Mouse (Mus musculus): ENCODE data around the gene Rdh11. TPM values are rescaled to one million over a fixed set of nuclear protein-coding genes. Genes with fewer than 3 reads are reported as not detected.
A peak's percentile ranks its signal among the peaks of the same experiment; 100 is the strongest.
"Not testable (repeated sequence)": the region's sequence is repeated elsewhere in the genome, so short reads cannot be mapped to it uniquely, and the experiment has no call there.

Rdh11 gene
- polyA plus RNA-seq, 1 experiment from 2014 or later: 27.2 TPM

DNA sequence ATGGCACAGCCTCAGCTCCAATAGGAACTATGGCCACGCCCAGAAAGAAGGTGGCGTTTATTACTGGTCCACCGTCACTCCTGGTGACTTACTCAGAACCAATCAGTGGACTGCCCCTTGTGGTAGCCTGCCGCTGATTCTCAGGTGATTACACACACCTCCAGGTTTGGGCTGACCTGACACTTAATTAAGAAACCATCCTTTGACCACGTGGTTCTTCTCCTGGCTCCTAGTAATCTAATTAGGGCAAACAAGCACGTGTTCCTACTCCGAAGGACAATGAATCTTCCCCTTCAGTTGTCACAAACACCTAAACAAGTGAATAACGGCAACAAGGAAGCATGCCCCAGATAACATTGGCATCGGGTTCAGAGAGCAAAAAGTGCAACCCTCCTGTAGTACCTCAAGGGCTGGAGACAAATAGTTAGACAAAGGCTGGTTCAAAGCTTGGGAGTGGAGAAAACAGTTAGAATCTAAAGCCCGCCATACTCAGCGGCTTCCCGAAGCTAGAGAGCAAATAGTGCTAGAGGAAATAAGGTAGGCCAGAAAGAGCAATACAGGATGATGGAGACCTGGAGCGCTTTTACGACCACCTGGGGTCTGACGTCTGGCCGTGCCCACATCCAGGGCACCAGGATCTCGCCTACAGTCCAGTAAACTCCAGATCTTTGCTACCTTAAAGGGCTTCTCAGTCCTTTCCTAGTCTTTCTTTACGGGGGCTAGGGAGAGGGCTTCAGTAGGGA is 991 bp downstream of the Rdh11 start:
- H3K4me3 ChIP-seq (ENCODE audit: low read length): peak overlapping the region; percentile 65
- peak overlapping the region; percentile 62 for H3K4me2 ChIP-seq (replicated peaks; ENCODE audit: low read depth, low read length)
- H3K36me3 ChIP-seq (ENCODE audit: control insufficient read depth, insufficient read depth, low read length): peaks cover 24% of the 10 kb centered on the region; the same call in 1 of the 2 replicates
- peak overlapping the region; percentile 64 for H3K9ac ChIP-seq (ENCODE audit: low read depth, low read length)
- peak; percentile 92 for ATAC-seq (ENCODE audit: low FRiP score, low TSS enrichment)
- no peaks in the 10 kb centered on the region for H3K9me3 ChIP-seq (ENCODE audit: control insufficient read depth, low read length)
- peaks cover 5% of the 10 kb centered on the region; the same call in 1 of the 2 replicates for H3K4me1 ChIP-seq (ENCODE audit: control insufficient read depth, insufficient read depth, low read length)
- 0 out of 2 replicates have a peak overlapping the region, but pooled peaks have one; percentile 18 for H3K27ac ChIP-seq (ENCODE audit: low read depth, low read length)
- WGBS: under 1% methylated on average over 18 of the region's 18 CpGs
- no peaks in the 10 kb centered on the region for H3K27me3 ChIP-seq (ENCODE audit: control insufficient read depth, insufficient read depth, low read length)

DNA sequence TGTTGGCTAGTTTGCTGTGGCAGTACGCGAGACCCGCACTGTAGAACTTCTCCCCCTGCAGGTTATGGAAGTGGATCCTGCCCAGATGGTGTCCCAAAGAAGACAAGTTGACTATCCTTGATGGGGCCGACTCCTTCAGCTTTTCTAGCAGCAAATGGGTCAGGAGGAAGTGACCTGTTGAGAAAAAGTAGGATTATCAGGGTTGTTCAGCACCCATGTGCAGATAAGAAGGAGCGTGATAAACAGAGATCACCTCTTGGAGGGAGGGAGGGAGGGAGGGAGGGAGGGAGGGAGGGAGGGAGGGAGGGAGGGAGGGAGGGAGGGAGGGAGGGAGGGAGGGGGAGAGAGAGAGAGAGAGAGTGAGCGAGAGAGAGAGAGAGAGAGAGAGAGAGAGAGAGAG is 6.9 kb downstream of the Rdh11 start:
- H3K9me3 ChIP-seq (ENCODE audit: control insufficient read depth, low read length); H3K4me2 ChIP-seq (replicated peaks; ENCODE audit: low read depth, low read length); H3K9ac ChIP-seq (ENCODE audit: low read depth, low read length); H3K27me3 ChIP-seq (ENCODE audit: control insufficient read depth, insufficient read depth, low read length); H3K4me1 ChIP-seq (ENCODE audit: control insufficient read depth, insufficient read depth, low read length); ATAC-seq (ENCODE audit: low FRiP score, low TSS enrichment); H3K4me3 ChIP-seq (ENCODE audit: low read length); H3K27ac ChIP-seq (ENCODE audit: low read depth, low read length): not testable (repeated sequence)
- 88% methylated on average over 5 of the region's 6 CpGs for WGBS
- H3K36me3 ChIP-seq (ENCODE audit: control insufficient read depth, insufficient read depth, low read length): peaks cover 64% of the 10 kb centered on the region

DNA sequence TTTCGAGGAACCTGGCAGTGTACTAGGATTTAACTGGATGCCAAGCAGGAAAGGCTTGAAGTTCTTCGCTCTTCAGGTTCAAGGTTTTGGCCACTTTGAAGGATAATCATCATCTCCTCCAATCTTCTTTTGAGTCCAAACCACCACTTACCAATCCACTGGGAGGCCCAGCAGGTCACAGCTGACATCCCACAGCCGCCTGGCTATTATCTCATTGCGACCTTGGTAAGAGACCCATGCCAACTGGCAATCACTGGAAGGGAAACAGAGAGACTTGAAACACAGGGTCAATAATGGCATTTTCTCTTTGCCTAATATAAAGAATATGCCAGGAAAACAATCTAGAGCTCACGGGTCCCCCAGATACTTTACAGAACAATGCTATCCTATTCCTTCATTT is 16.1 kb downstream of the Rdh11 start:
- no peak overlapping the region for H3K27ac ChIP-seq (ENCODE audit: low read depth, low read length)
- H3K4me2 ChIP-seq (replicated peaks; ENCODE audit: low read depth, low read length): no peak overlapping the region
- no peak overlapping the region for H3K4me3 ChIP-seq (ENCODE audit: low read length)
- H3K27me3 ChIP-seq (ENCODE audit: control insufficient read depth, insufficient read depth, low read length): no peaks in the 10 kb centered on the region
- no peak overlapping the region for H3K9ac ChIP-seq (ENCODE audit: low read depth, low read length)
- WGBS: 92% methylated on average over 5 of the region's 5 CpGs
- H3K36me3 ChIP-seq (ENCODE audit: control insufficient read depth, insufficient read depth, low read length): peaks cover 30% of the 10 kb centered on the region
- no peak for ATAC-seq (ENCODE audit: low FRiP score, low TSS enrichment)
- H3K9me3 ChIP-seq (ENCODE audit: control insufficient read depth, low read length): no peaks in the 10 kb centered on the region
- no peaks in the 10 kb centered on the region; the same call in 1 of the 2 replicates for H3K4me1 ChIP-seq (ENCODE audit: control insufficient read depth, insufficient read depth, low read length)

DNA sequence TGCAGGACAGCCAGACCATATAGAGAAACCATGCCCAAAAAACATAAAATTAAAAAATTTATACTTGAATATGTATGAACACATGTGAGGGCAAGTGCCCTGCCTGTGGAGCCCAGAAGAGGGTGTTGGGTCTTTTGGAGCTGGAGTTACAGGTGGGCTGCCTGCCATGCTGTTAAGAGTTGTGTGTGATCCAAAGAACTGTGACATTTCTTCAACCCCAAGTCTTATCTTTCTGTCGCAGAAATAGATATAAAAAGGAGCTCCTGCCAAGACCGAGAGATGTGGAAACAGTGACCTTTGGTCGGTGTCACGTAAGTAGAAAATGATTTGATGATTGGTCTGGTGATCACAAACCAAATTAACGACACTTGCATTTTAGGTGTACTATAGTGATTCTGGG is 18.4 kb downstream of the Rdh11 start:
- no peaks in the 10 kb centered on the region; the same call in 1 of the 2 replicates for H3K4me1 ChIP-seq (ENCODE audit: control insufficient read depth, insufficient read depth, low read length)
- H3K27ac ChIP-seq (ENCODE audit: low read depth, low read length): no peak overlapping the region
- H3K9me3 ChIP-seq (ENCODE audit: control insufficient read depth, low read length): no peaks in the 10 kb centered on the region
- no peak overlapping the region for H3K9ac ChIP-seq (ENCODE audit: low read depth, low read length)
- ATAC-seq (ENCODE audit: low FRiP score, low TSS enrichment): no peak
- no peak overlapping the region for H3K4me3 ChIP-seq (ENCODE audit: low read length)
- peaks cover 25% of the 10 kb centered on the region for H3K36me3 ChIP-seq (ENCODE audit: control insufficient read depth, insufficient read depth, low read length)
- WGBS: 85% methylated on average over 5 of the region's 5 CpGs
- no peak overlapping the region for H3K4me2 ChIP-seq (replicated peaks; ENCODE audit: low read depth, low read length)
- H3K27me3 ChIP-seq (ENCODE audit: control insufficient read depth, insufficient read depth, low read length): no peaks in the 10 kb centered on the region

DNA sequence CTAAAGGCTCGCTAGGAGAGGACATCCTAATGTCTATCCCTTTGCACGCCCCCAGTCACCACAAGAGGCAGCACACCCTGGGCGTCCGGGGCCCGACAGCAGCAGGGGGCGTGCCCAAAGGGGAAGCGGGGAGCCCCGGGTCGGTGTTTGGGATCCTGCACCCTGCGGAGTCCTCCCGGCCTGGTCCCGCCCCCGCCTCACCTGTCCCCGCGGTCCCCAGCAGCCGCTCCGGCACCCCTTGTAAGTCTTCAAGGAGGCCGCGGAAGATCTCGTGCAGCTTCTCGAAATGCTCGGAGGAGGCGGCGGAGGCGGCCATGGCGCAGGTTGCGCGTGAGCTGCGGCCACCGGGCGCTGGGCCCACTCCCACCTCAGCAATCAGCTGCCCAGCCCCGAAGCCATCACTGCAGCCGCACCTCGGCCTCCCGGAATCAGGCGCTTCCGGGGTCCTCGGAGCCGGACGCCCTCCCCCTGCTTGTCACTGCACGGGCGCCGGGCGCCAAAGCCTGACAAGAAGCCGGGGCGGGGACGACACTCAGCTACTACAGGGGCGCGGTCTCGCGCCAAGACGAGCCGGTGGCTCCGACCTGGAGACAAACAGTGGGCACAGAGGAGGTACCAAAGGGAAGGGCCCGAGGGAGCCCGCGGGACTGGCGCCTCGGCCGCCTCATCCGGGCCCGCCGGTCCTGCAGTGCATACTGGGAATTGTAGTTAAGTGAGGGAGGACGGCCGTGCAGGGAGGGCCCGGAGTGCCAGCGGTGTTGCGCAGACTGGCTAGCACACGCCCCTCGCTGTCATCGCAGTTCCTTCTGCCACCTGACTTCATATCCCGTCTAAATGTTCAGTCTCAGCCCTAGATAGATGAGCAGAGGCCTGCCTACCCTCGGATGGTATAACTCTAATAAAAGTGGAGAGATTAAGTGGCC is 19.8 kb downstream of the Rdh11 start, which contains the start of gene Vti1b:
Vti1b (minus strand) TSS at position 649 of the 923 bp plus-strand sequence.
- H3K4me2 ChIP-seq (replicated peaks; ENCODE audit: low read depth, low read length): peak within 1 kb of the TSS; percentile 44
- peak within 1 kb of the TSS; percentile 76 for H3K9ac ChIP-seq (ENCODE audit: low read depth, low read length)
- ATAC-seq (ENCODE audit: low FRiP score, low TSS enrichment): peak; percentile 97
- no peaks in the 10 kb centered on the region for H3K27me3 ChIP-seq (ENCODE audit: control insufficient read depth, insufficient read depth, low read length)
- WGBS: under 1% methylated on average over 73 of the region's 73 CpGs
- peak within 1 kb of the TSS; percentile 90 for H3K27ac ChIP-seq (ENCODE audit: low read depth, low read length)
- H3K9me3 ChIP-seq (ENCODE audit: control insufficient read depth, low read length): no peaks in the 10 kb centered on the region
- no peaks in the 10 kb centered on the region; the same call in 1 of the 2 replicates for H3K4me1 ChIP-seq (ENCODE audit: control insufficient read depth, insufficient read depth, low read length)
- H3K36me3 ChIP-seq (ENCODE audit: control insufficient read depth, insufficient read depth, low read length): peaks cover 19% of the 10 kb centered on the region
- peak within 1 kb of the TSS; percentile 81 for H3K4me3 ChIP-seq (ENCODE audit: low read length)

DNA sequence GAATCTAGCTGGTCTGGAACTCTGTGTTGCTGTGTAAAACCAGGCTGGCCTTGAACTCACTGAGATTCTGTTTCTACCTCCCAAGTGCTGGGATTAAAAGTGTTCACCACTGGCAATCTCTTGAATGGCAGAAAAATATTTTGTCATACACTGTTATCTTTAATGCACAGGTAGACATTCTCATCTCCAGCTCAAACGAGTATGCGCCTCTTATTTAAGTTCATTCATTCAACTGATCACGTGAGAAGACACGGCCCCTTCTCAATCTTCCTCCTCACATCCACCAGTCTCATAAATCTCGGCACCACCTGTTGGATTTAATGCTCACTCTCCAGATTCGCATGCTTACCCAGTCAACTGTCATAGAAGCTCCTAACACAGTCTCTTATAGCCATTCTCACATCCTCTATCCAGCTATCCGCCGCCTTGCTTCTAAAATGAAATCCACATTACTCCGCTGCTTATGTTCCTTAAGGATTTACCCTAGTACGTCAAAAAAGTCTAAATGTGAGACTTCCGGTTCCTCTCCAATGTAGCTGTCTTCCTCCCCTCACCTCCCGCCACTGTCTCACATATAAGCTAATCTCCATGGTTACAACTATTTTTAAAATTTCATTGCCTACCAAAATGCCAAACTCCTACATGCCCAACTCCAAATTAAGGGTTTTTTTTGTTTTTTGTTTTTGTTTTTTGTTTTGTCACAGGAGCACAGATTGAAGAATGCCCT is 20.7 kb downstream of the Rdh11 start:
- Histone ChIP-seq H3K9ac (ENCODE audit: low read depth, low read length) (no peak overlapping the region; the same call in 1 of the 2 replicates), H3K27me3 (ENCODE audit: control insufficient read depth, insufficient read depth, low read length) (no peaks in the 10 kb centered on the region), H3K4me3 (ENCODE audit: low read length) (peak overlapping the region; percentile 81), H3K9me3 (ENCODE audit: control insufficient read depth, low read length) (no peaks in the 10 kb centered on the region), H3K27ac (ENCODE audit: low read depth, low read length) (no peak overlapping the region), H3K36me3 (ENCODE audit: control insufficient read depth, insufficient read depth, low read length) (peaks cover 15% of the 10 kb centered on the region), H3K4me1 (ENCODE audit: control insufficient read depth, insufficient read depth, low read length) (no peaks in the 10 kb centered on the region; the same call in 1 of the 2 replicates), H3K4me2 (replicated peaks; ENCODE audit: low read depth, low read length) (peak overlapping the region; percentile 44)
- WGBS: 31% methylated on average over 12 of the region's 12 CpGs
- ATAC-seq (ENCODE audit: low FRiP score, low TSS enrichment): no peak

DNA sequence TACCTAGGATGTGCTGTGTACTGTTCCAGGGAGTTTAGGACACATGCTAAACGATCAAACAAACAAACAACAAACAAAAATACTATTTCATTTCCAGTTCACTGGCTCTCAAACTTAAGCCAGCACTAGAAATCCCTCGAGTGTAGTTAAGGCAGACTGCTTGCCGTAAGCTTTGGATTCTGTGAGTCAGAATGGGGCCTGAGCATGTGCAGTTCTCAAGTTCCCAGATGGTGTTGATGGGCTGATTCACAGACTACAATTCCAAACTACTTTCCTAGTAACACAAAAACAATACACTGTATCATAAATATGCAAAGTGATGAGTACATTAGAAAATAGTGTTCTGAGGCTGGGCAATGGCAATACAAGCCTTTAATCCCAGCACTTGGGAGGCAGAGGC is 21.7 kb downstream of the Rdh11 start:
- H3K4me3 ChIP-seq (ENCODE audit: low read length): no peak overlapping the region
- no peaks in the 10 kb centered on the region; the same call in 1 of the 2 replicates for H3K4me1 ChIP-seq (ENCODE audit: control insufficient read depth, insufficient read depth, low read length)
- WGBS: 77% methylated on average over 3 of the region's 3 CpGs
- no peaks in the 10 kb centered on the region for H3K27me3 ChIP-seq (ENCODE audit: control insufficient read depth, insufficient read depth, low read length)
- H3K36me3 ChIP-seq (ENCODE audit: control insufficient read depth, insufficient read depth, low read length): peaks cover 9% of the 10 kb centered on the region
- ATAC-seq (ENCODE audit: low FRiP score, low TSS enrichment): no peak
- no peak overlapping the region for H3K27ac ChIP-seq (ENCODE audit: low read depth, low read length)
- H3K4me2 ChIP-seq (replicated peaks; ENCODE audit: low read depth, low read length): no peak overlapping the region
- no peaks in the 10 kb centered on the region for H3K9me3 ChIP-seq (ENCODE audit: control insufficient read depth, low read length)
- no peak overlapping the region for H3K9ac ChIP-seq (ENCODE audit: low read depth, low read length)

DNA sequence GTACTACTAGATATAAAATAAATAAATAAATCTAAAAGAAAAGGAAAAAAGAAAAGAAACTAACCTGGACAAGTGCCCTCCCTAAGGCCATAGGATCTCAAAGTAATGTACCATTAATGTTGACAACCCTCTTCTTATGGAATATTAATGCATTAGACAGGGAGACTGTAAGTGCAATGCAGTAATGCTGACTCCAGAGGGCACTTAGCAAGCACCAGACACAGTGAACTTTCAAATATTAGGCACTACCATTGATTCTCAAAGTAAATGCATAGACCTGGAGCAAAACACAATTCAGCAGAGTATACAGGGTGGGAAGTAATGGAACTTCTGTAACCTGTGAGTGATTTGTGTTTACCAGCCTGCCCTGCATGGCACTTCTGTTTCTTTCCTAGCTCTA is 22.9 kb downstream of the Rdh11 start:
- H3K9me3 ChIP-seq (ENCODE audit: control insufficient read depth, low read length): no peaks in the 10 kb centered on the region
- no peak overlapping the region for H3K9ac ChIP-seq (ENCODE audit: low read depth, low read length)

More for the DNA sequence above, 22.9 kb downstream of the Rdh11 start:
- Histone ChIP-seq H3K4me2 (replicated peaks; ENCODE audit: low read depth, low read length) (no peak overlapping the region), H3K27me3 (ENCODE audit: control insufficient read depth, insufficient read depth, low read length) (no peaks in the 10 kb centered on the region), H3K36me3 (ENCODE audit: control insufficient read depth, insufficient read depth, low read length) (peaks cover 14% of the 10 kb centered on the region; the same call in 1 of the 2 replicates), H3K4me3 (ENCODE audit: low read length) (no peak overlapping the region), H3K27ac (ENCODE audit: low read depth, low read length) (no peak overlapping the region), H3K4me1 (ENCODE audit: control insufficient read depth, insufficient read depth, low read length) (no peaks in the 10 kb centered on the region; the same call in 1 of the 2 replicates)
- no peak for ATAC-seq (ENCODE audit: low FRiP score, low TSS enrichment)
